Mouse (Mus musculus) liver (tissue): ENCODE results near the gene Tenm1.

Experiments
- DNase-seq: peaks from one replicate; pipeline ENCODE4 v3.0.0-alpha.2; 2020; ENCODE audit warnings: mixed read lengths

The Tenm1 gene

DNA sequence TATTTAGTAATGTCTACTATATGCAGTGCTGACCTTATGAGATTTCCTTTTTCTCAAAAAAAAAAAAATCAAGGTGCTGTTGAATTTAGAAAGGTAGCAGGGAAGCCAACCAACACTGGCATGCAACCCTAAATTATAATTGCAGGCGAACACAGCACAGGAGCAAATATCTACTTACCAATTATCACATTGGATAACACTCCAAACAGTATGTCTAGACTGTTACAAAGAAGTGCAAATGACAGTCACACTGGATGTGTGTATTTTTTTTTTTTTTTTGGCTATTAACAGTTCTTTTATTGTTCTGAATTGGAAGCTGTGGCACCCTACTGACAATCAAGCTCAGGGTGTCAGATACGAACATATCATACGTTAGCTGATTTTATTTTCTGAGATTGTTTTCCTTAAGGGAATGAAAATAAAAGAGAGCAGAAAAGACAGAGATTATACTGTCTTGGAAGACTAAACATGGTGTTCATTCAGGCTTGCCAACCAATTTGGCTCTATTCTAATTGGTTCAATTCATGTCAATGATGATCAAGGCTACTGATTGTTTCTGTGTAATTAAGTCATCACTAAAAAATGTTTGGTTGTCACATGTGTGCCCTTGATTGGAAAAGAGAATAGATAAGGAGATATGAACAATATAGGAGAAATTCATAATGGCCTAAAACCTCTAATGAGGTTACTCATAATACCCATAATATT lies 710.7 kb downstream of the Tenm1 start:
- no peak for DNase-seq

DNA sequence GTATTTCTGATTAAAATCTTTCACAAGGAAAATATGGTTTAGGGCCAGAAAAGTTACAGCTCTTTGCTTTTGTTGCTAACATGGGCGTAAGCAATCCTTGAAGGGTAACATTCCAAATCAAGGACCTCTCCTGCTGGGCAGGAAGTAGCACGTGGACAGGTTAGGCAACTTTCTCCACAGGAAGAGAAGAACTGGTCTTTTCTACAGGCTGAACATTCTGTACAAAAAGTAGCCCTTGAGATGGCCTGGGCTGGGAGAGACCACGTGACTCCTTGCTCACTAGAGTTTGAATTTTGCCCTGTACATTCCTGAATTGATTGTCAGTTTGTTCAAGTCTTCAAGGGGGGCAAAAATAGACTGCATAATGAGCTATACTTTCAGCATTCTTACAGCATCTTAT lies 728.6 kb downstream of the Tenm1 start:
- no peak for DNase-seq

GRCm38 (mm10) chrX:42647131-42647530 lies 781.8 kb downstream of the Tenm1 start:
- no peak for DNase-seq

- no peak for DNase-seq
Observed at GRCm38 (mm10) chrX:42580521-42580920, 848.4 kb downstream of the Tenm1 start.

DNA sequence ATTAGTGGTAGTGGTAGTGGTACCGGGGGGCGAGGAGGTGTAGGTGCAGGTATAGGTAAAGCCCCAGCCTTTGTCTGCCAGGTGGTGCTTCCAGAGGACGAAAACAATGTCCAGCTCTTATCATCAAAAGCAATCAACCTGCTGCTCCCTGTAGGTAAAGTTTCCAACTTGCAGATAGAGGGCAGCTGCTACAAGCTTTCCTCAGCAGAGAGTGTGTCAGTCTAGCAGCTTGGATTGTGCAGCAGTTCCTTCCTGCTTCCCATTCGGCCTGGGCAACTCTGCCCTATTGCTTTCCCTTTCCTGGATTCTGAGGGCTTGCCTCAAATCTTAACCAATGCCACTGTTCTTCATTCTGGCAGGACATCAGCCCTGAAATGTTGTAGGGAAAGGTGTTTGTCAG lies 870.2 kb downstream of the Tenm1 start:
- DNase-seq = no peak

GRCm38 (mm10) chrX:42557284-42557683 lies 871.6 kb downstream of the Tenm1 start:
- peak; percentile 16 for DNase-seq

DNA sequence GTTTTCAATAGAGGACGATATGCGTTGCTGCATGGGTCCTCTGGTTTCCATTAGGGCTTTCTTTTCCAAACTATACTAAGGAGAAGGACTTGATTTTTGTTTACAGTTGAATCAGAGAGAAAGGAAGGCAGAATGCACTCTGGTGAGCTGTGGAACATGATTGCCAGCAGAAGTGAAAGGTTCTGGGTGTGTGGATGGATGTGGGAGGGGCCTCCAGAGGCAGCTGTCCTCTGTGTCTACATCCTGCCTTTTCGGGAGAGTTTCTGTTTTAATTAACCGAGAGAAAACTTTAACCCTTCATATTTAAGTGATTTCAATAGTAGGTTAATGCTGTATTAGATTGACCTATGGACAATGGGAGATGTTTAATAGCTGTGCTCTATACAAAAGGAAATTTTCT lies 880.4 kb downstream of the Tenm1 start:
- no peak for DNase-seq

DNA sequence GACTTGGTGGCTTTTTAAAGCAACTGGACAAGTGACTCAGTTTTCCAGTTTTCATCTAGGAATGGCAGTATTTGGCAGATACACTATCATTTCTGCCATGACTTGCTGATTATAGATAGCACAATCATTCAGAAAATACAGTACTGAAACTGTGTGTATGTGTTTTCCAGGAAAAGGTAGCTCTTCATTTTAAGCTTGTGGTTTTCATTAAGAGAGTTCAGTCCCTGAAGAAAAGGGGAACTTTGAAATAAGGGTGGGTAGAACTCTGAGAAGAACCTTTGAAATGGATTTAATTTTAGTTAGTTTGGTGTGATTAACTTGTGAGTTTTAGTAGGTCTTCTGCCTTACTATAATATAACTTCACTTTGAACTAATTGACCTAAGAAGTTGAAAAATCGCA lies 883.9 kb downstream of the Tenm1 start:
- DNase-seq = no peak

DNA sequence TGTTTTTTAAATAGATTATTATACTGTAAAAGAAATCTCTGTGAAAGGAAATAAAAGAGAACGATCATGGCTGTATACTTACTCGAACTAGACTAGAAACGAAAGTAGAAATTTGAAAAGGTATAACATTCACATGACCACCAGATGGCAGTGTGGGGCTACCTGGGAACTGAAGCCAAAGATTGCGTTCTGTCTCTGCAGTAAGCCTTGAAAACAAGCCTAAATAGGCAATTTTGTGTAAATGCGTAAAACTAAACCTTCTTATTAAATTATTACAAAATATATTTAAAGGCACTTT lies 888.2 kb downstream of the Tenm1 start:
- DNase-seq = peak; percentile 52

DNA sequence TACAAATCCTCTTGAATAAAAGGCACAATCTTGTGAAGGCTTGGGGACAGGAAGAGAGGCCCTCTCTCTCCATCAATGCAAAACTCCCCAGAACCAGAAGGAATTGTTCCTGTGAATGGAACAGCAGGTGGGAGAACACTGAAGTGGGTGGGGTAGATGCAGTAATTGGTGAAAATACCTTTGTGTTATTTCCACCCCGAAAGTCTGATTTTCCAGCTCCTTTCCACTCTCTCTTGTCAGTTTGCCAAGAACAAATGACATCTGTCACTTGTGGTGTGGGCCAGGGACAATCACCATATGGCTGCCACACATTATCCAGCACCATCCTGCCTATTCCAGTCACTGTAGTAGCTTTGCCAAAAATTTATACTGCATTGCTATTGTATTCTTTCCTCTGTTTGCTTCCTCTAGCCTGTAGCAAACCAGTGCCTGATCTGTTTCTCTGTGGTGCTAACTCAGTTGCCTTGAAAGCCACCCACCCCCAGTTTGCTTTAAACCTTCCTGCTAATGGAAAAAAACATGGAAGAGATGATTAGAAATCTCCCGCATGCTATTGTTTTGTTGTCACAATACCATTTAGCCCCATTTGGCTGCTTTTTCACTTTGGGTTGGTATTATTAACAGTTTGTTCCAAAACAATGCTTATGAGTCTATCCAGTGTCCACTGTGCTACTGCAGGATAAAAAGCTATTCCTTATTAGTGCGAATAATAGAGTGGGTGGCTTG lies 888.7 kb downstream of the Tenm1 start:
- no peak for DNase-seq

DNA sequence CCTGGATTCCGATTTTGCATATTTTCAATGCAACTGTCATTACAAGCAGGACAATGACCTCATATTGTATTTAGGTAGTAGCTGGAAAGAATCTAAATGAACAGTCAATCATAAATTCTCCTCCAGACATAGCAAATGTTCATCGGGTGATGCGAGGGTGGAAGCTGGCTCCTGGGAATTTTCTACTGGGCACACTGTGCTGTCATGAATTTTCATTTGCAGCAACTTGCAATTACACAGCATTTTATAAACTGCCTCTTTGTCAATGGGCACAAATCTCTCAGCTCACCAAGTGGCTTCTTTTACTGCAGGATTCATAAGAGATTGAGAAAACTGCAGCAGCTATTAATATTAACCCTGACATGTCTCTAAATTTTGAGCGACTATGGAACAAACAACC lies 898.2 kb downstream of the Tenm1 start:
- DNase-seq = no peak

- DNase-seq = no peak
Observed at GRCm38 (mm10) chrX:42522868-42523267, 906.1 kb downstream of the Tenm1 start.

- no peak for DNase-seq
Observed at GRCm38 (mm10) chrX:42512567-42512966, 916.4 kb downstream of the Tenm1 start.

GRCm38 (mm10) chrX:42511105-42511504 lies 917.8 kb downstream of the Tenm1 start:
- no peak for DNase-seq

- DNase-seq = no peak
Observed at GRCm38 (mm10) chrX:42502291-42503043, 926.5 kb downstream of the Tenm1 start, which contains the start of gene Sh2d1a. Gene Sh2d1a, plus strand, starts transcription at chrX:42502453.

GRCm38 (mm10) chrX:42500538-42500937 lies 928.4 kb downstream of the Tenm1 start:
- no peak for DNase-seq

DNA sequence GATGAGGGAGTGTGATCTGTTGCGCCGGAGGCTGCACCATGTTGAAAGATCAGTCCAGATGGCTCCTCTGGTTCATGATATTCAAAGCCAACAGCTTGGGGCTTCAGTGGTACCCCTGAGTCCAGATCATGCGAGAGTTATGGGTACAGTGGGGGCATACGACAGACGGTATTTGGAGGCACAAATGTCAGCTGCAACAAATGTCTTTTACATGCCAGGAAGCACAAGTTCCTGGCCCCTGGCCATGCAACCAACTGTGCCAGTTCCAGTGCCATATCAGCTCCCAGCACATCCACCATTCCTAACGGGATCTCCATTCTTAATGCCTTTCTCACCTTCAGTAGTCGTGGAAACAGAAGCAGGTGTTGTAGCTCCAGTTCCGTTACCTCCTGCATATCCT lies 938.6 kb downstream of the Tenm1 start:
- no peak for DNase-seq

DNA sequence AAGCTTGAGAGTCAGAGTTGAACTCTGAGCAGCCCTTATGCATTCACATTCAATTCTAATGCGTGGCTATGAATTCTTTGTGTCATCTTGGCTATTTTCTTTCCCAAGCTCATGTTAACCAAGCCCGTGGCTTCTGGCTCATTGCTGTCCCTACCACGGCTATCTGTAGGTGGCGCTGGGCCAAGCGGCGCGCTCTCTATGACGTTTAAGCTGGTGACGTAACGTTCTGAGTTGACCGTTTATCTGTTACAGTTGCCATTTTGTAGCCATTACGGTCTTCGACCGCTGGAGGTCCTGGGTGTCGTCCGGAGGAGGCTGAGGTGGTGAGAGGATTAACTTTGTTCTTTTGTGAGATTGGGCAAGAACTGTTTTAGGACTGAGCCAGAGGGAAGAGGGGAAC lies 939.5 kb downstream of the Tenm1 start, which contains the start of gene Tex13c2:
Gene Tex13c2, plus strand, starts transcription at position 246 of the 400 bp plus-strand sequence.
- DNase-seq = no peak
